Mouse (Mus musculus) liver, embryonic 14.5 days (tissue): ENCODE data around the gene Hist1h4f. TPM values are rescaled to one million over a fixed set of nuclear protein-coding genes. Genes with fewer than 3 reads are reported as not detected.
"Not testable (repeated sequence)": the region's sequence is repeated elsewhere in the genome, so short reads cannot be mapped to it uniquely, and the experiment has no call there.

ENCODE experiments used
- ATAC-seq: fragments of 200-750 bp; cut with Nextera tagmentation; 2 replicates; pipeline ENCODE4 v1.8.0; 2017; ENCODE audit warnings: moderate number of reproducible peaks, mild to moderate bottlenecking, moderate library complexity; ENCODE audit not compliant: insufficient read depth
- DNase-seq, 3 experiments: peaks; one replicate each; pipeline ENCODE4 v3.0.0-alpha.2; 2012 to 2013; ENCODE audit warnings: low read depth in 3 of 3, low spot score in 3 of 3
- H3K27ac ChIP-seq: fragments of 300-500 bp; sonication (generic); 2 replicates; pipeline ENCODE4 v1.5.1; 2014; ENCODE audit warnings: moderate library complexity, mild to moderate bottlenecking, control low read depth, inconsistent platforms
- H3K27me3 ChIP-seq: fragments of 300-500 bp; sonication (generic); 2 replicates; pipeline ENCODE4 v1.6.1; 2014; ENCODE audit warnings: mild to moderate bottlenecking, low read length, moderate library complexity; ENCODE audit not compliant: control insufficient read depth, insufficient read depth
- H3K36me3 ChIP-seq: fragments of 300-500 bp; sonication (generic); replicated peaks from 2 replicates; pipeline ENCODE4 v1.6.1; 2014; ENCODE audit warnings: low read depth; ENCODE audit not compliant: control insufficient read depth, insufficient read depth
- H3K4me1 ChIP-seq, 2 experiments: fragments of 200-500 bp in 1 of 2; fragments of 300-500 bp in 1 of 2; sonication (generic) in 1 of 2; replicated peaks; 2 replicates each; pipeline ENCODE4 v1.6.1; 2012 to 2014; ENCODE audit warnings: antibody characterized with exemption in 1 of 2, inconsistent platforms in 1 of 2, low read length in 1 of 2; ENCODE audit not compliant: control insufficient read depth in 2 of 2, insufficient read depth in 2 of 2
- H3K4me2 ChIP-seq: fragments of 300-500 bp; sonication (generic); 2 replicates; pipeline ENCODE4 v1.6.1; 2014; ENCODE audit warnings: low read depth, mild to moderate bottlenecking, control low read depth, moderate library complexity
- H3K4me3 ChIP-seq, 2 experiments: fragments of 200-500 bp in 1 of 2; fragments of 300-500 bp in 1 of 2; sonication (generic) in 1 of 2; 2 replicates each; pipeline ENCODE4 v1.5.1; 2012 to 2014; ENCODE audit warnings: low read depth in 2 of 2, low read length in 2 of 2, mild to moderate bottlenecking in 2 of 2, control low read depth in 1 of 2, inconsistent platforms in 1 of 2, moderate library complexity in 1 of 2; ENCODE audit not compliant: insufficient read depth in 1 of 2
- H3K9ac ChIP-seq: fragments of 300-500 bp; sonication (generic); replicated peaks from 2 replicates; pipeline ENCODE4 v1.6.1; 2014; ENCODE audit warnings: mild to moderate bottlenecking, control low read depth, moderate library complexity
- H3K9me3 ChIP-seq: fragments of 300-500 bp; sonication (generic); 2 replicates; pipeline ENCODE4 v1.6.1; 2016; ENCODE audit warnings: low read length, mixed read lengths; ENCODE audit not compliant: control insufficient read depth
- CTCF ChIP-seq: IDR thresholded peaks from 2 replicates; pipeline ENCODE4 v1.5.1; 2016; ENCODE audit warnings: antibody characterized with exemption, low read depth, control low read depth
- EP300 ChIP-seq: IDR thresholded peaks from 2 replicates; pipeline ENCODE4 v1.6.1; 2016; ENCODE audit warnings: antibody characterized with exemption, low read depth
- WGBS: fragments of 180-500 bp; shearing (Covaris S2); extraction: QIAGEN DNeasy Blood & Tissue Kit; methylation state at CpG from one replicate; pipeline ENCODE4 v1.1.7; 2014; ENCODE audit not compliant: insufficient replicate concordance; 5-methylcytosine and 5-hydroxymethylcytosine counted together
- polyA plus RNA-seq, 2 experiments: library from polyadenylated mRNA; depleted of rRNA in 1 of 2; stranded (reverse) in 1 of 2; unstranded in 1 of 2; fragments of >200 nt; fragmentation: Nextera tagmentation in 1 of 2; extraction: Ambion mirVana in 1 of 2; gene quantifications; 2 replicates each; pipeline versions ENCODE4 v1.2.1 to v1.2.3; 2012 to 2014

The Hist1h4f gene
- polyA plus RNA-seq, 2 experiments: 0.75 to 17.8 TPM

- Histone ChIP-seq H3K4me2 (peak overlapping the region; percentile 94), H3K4me1 (peaks cover 23 to 27% of the 10 kb centered on the region in 2 experiments), H3K4me3 (peak overlapping the region; percentile 55 to 61), H3K9me3 (no peaks in the 10 kb centered on the region), H3K27me3 (no peaks in the 10 kb centered on the region), H3K36me3 (no peaks in the 10 kb centered on the region), H3K9ac (peak overlapping the region; percentile 94), H3K27ac (peak overlapping the region; percentile 88)
- DNase-seq (no peak), ATAC-seq (no peak)
- TF ChIP-seq CTCF (no peak), EP300 (no peak)
- 2% methylated on average over 22 of the region's 22 CpGs for WGBS
Observed at GRCm38 (mm10) chr13:23586099-23586939, 34.9 kb upstream of the Hist1h4f start.

- Histone ChIP-seq H3K9ac (peak overlapping the region; percentile 87), H3K4me1 (peaks cover 29 to 32% of the 10 kb centered on the region in 2 experiments), H3K27ac (peak overlapping the region; percentile 88), H3K4me3 (peak overlapping the region; percentile 55 to 78), H3K4me2 (peak overlapping the region; percentile 94)
- H3K9me3 ChIP-seq, H3K36me3 ChIP-seq, H3K27me3 ChIP-seq: not testable (repeated sequence)
- peak; percentile 90 to 95 (median 91) for DNase-seq
- peak; percentile 73 for ATAC-seq
- 0% methylated on average over 27 of the region's 36 CpGs for WGBS
- TF ChIP-seq EP300: peak; percentile 80
Observed at GRCm38 (mm10) chr13:23585442-23586098, 34.1 kb upstream of the Hist1h4f start.

- H3K27me3 ChIP-seq: no peaks in the 10 kb centered on the region
- no peak for TF ChIP-seq EP300
- no peak for TF ChIP-seq CTCF
- H3K9me3 ChIP-seq: no peaks in the 10 kb centered on the region
- H3K4me3 ChIP-seq: peak overlapping the region; percentile 55 to 78
- peak overlapping the region; percentile 88 for H3K27ac ChIP-seq
- peak overlapping the region; percentile 94 for H3K4me2 ChIP-seq
- WGBS: under 1% methylated on average over 21 of the region's 21 CpGs
- H3K36me3 ChIP-seq: no peaks in the 10 kb centered on the region
- DNase-seq (peak in 1 of 3 experiments; percentile 85), ATAC-seq (peak; percentile 4; the same call in 1 of the 2 replicates)
- peaks cover 29 to 33% of the 10 kb centered on the region in 2 experiments for H3K4me1 ChIP-seq
- peak overlapping the region; percentile 87 for H3K9ac ChIP-seq
Observed at GRCm38 (mm10) chr13:23585029-23585441, 33.6 kb upstream of the Hist1h4f start.

GRCm38 (mm10) chr13:23584331-23584730 is 32.9 kb upstream of the Hist1h4f start:
- Histone ChIP-seq H3K27ac (peak overlapping the region; percentile 88), H3K36me3 (no peaks in the 10 kb centered on the region), H3K27me3 (no peaks in the 10 kb centered on the region), H3K9me3 (no peaks in the 10 kb centered on the region), H3K4me3 (peak overlapping the region; percentile 55 to 78), H3K4me1 (peaks cover 29 to 33% of the 10 kb centered on the region in 2 experiments), H3K9ac (peak overlapping the region; percentile 87), H3K4me2 (peak overlapping the region; percentile 94)
- no peak for TF ChIP-seq CTCF
- 0 out of 2 replicates have a peak, but pooled peaks have one; percentile 10 for TF ChIP-seq EP300
- DNase-seq (no peak), ATAC-seq (no peak)
